Mouse (Mus musculus) kidney, embryonic 14.5 days (tissue): ENCODE data around the gene Mmel1. TPM values are rescaled to one million over a fixed set of nuclear protein-coding genes. Genes with fewer than 3 reads are reported as not detected.

Experiments used
- ATAC-seq: fragments of 200-750 bp; cut with Nextera tagmentation; 2 replicates; pipeline ENCODE4 v1.8.0; 2017; ENCODE audit warnings: moderate number of reproducible peaks, mild to moderate bottlenecking, moderate TSS enrichment, moderate library complexity; ENCODE audit not compliant: low FRiP score, low TSS enrichment
- H3K27ac ChIP-seq: fragments of 300-500 bp; sonication (generic); 2 replicates; pipeline ENCODE4 v1.5.1; 2014; ENCODE audit warnings: low read depth, mild to moderate bottlenecking, low read length, moderate library complexity, mixed read lengths
- H3K27me3 ChIP-seq: fragments of 300-500 bp; sonication (generic); 2 replicates; pipeline ENCODE4 v1.6.1; 2014; ENCODE audit warnings: mild to moderate bottlenecking, low read length; ENCODE audit not compliant: control insufficient read depth, insufficient read depth
- H3K36me3 ChIP-seq: fragments of 300-500 bp; sonication (generic); 2 replicates; pipeline ENCODE4 v1.6.1; 2014; ENCODE audit warnings: low read length, mixed read lengths; ENCODE audit not compliant: control insufficient read depth, insufficient read depth
- H3K4me1 ChIP-seq: fragments of 300-500 bp; sonication (generic); 2 replicates; pipeline ENCODE4 v1.6.1; 2014; ENCODE audit warnings: low read length, mixed read lengths; ENCODE audit not compliant: control insufficient read depth, insufficient read depth
- H3K4me2 ChIP-seq: fragments of 300-500 bp; sonication (generic); replicated peaks from 2 replicates; pipeline ENCODE4 v1.6.1; 2014; ENCODE audit warnings: low read depth, mild to moderate bottlenecking, low read length
- H3K4me3 ChIP-seq: fragments of 300-500 bp; sonication (generic); 2 replicates; pipeline ENCODE4 v1.5.1; 2014; ENCODE audit warnings: mild to moderate bottlenecking, low read length
- H3K9ac ChIP-seq: fragments of 300-500 bp; sonication (generic); 2 replicates; pipeline ENCODE4 v1.6.1; 2014; ENCODE audit warnings: low read depth, mild to moderate bottlenecking, low read length, moderate library complexity
- H3K9me3 ChIP-seq: fragments of 300-500 bp; sonication (generic); 2 replicates; pipeline ENCODE4 v1.6.1; 2016; ENCODE audit warnings: low read length; ENCODE audit not compliant: control insufficient read depth
- WGBS: fragments of 180-500 bp; shearing (Covaris S2); extraction: QIAGEN DNeasy Blood & Tissue Kit; methylation state at CpG from one replicate; pipeline ENCODE4 v1.1.7; 2014; 5-methylcytosine and 5-hydroxymethylcytosine counted together
- polyA plus RNA-seq: library from polyadenylated mRNA; unstranded; fragments of >200 nt; fragmentation: Nextera tagmentation; extraction: Ambion mirVana; gene quantifications from 2 replicates; pipeline ENCODE4 v1.2.1, GENCODE M21; 2014

The Mmel1 gene
- polyA plus RNA-seq, 1 experiment from 2014 or later: not detected

GRCm38 (mm10) chr4:154935788-154936187, 66.4 kb downstream of the Mmel1 start:
- no peak overlapping the region for H3K27ac ChIP-seq
- no peak overlapping the region for H3K4me3 ChIP-seq
- no peaks in the 10 kb centered on the region for H3K4me1 ChIP-seq
- ATAC-seq: no peak
- no peaks in the 10 kb centered on the region for H3K36me3 ChIP-seq
- no peaks in the 10 kb centered on the region for H3K9me3 ChIP-seq
- WGBS: 75% methylated on average over 7 of the region's 7 CpGs
- H3K4me2 ChIP-seq: no peak overlapping the region
- H3K27me3 ChIP-seq: no peaks in the 10 kb centered on the region
- no peak overlapping the region for H3K9ac ChIP-seq

- Histone ChIP-seq H3K27ac (no peak overlapping the region), H3K4me2 (no peak overlapping the region), H3K9me3 (no peaks in the 10 kb centered on the region), H3K4me1 (no peaks in the 10 kb centered on the region), H3K27me3 (no peaks in the 10 kb centered on the region), H3K36me3 (no peaks in the 10 kb centered on the region), H3K9ac (no peak overlapping the region), H3K4me3 (no peak overlapping the region)
- whole genome bisulfite sequencing: 62% methylated on average over 8 of the region's 8 CpGs
- ATAC-seq: no peak
These were observed 67.3 kb downstream of the Mmel1 start for GRCm38 (mm10) chr4:154936542-154937255.

- no peaks in the 10 kb centered on the region for H3K4me1 ChIP-seq
- H3K4me2 ChIP-seq: no peak overlapping the region
- no peak overlapping the region for H3K9ac ChIP-seq
- no peak for ATAC-seq
- no peak overlapping the region for H3K4me3 ChIP-seq
- WGBS: 83% methylated on average over 1 of the region's 1 CpGs
- H3K27me3 ChIP-seq: no peaks in the 10 kb centered on the region
- H3K27ac ChIP-seq: no peak overlapping the region
- H3K9me3 ChIP-seq: no peaks in the 10 kb centered on the region
- H3K36me3 ChIP-seq: no peaks in the 10 kb centered on the region
These were observed 68.4 kb downstream of the Mmel1 start for GRCm38 (mm10) chr4:154937746-154938145.

GRCm38 (mm10) chr4:154940156-154940555, 70.8 kb downstream of the Mmel1 start:
- no peaks in the 10 kb centered on the region for H3K36me3 ChIP-seq
- H3K27me3 ChIP-seq: no peaks in the 10 kb centered on the region
- no peak overlapping the region for H3K4me3 ChIP-seq
- no peaks in the 10 kb centered on the region for H3K9me3 ChIP-seq
- H3K4me1 ChIP-seq: no peaks in the 10 kb centered on the region
- no peak overlapping the region for H3K9ac ChIP-seq
- ATAC-seq: no peak
- H3K27ac ChIP-seq: no peak overlapping the region
- WGBS: 91% methylated on average over 2 of the region's 2 CpGs
- no peak overlapping the region for H3K4me2 ChIP-seq

GRCm38 (mm10) chr4:154941831-154942230, 72.4 kb downstream of the Mmel1 start:
- Histone ChIP-seq H3K4me2 (no peak overlapping the region), H3K4me1 (no peaks in the 10 kb centered on the region), H3K27ac (no peak overlapping the region), H3K36me3 (no peaks in the 10 kb centered on the region), H3K9ac (no peak overlapping the region), H3K4me3 (no peak overlapping the region), H3K9me3 (no peaks in the 10 kb centered on the region), H3K27me3 (no peaks in the 10 kb centered on the region)
- WGBS: 82% methylated on average over 5 of the region's 5 CpGs
- no peak for ATAC-seq

- H3K4me3 ChIP-seq: no peak overlapping the region
- WGBS: 81% methylated on average over 10 of the region's 10 CpGs
- no peaks in the 10 kb centered on the region for H3K27me3 ChIP-seq
- H3K4me2 ChIP-seq: no peak overlapping the region
- no peaks in the 10 kb centered on the region for H3K9me3 ChIP-seq
- H3K9ac ChIP-seq: no peak overlapping the region
- no peaks in the 10 kb centered on the region for H3K4me1 ChIP-seq
- ATAC-seq: no peak
- no peaks in the 10 kb centered on the region for H3K36me3 ChIP-seq
- H3K27ac ChIP-seq: no peak overlapping the region
These were observed 73.4 kb downstream of the Mmel1 start for GRCm38 (mm10) chr4:154942632-154943322.

GRCm38 (mm10) chr4:154943323-154944039, 74.1 kb downstream of the Mmel1 start:
- H3K27ac ChIP-seq: no peak overlapping the region
- WGBS: 93% methylated on average over 6 of the region's 6 CpGs

GRCm38 (mm10) chr4:154944121-154944590, 74.8 kb downstream of the Mmel1 start:
- no peaks in the 10 kb centered on the region for H3K4me1 ChIP-seq
- H3K27ac ChIP-seq: no peak overlapping the region
- peaks cover 11% of the 10 kb centered on the region for H3K27me3 ChIP-seq
- H3K4me3 ChIP-seq: no peak overlapping the region
- H3K9me3 ChIP-seq: no peaks in the 10 kb centered on the region
- no peak overlapping the region for H3K9ac ChIP-seq
- H3K36me3 ChIP-seq: no peaks in the 10 kb centered on the region
- no peak overlapping the region for H3K4me2 ChIP-seq
- ATAC-seq: peak; percentile 71
- 21% methylated on average over 2 of the region's 2 CpGs for WGBS

More at GRCm38 (mm10) chr4:154943323-154944039, 74.1 kb downstream of the Mmel1 start:
- ATAC-seq: no peak
- Histone ChIP-seq H3K9ac (no peak overlapping the region), H3K36me3 (no peaks in the 10 kb centered on the region), H3K4me1 (no peaks in the 10 kb centered on the region), H3K27me3 (peaks cover 5% of the 10 kb centered on the region), H3K4me2 (no peak overlapping the region), H3K4me3 (no peak overlapping the region), H3K9me3 (no peaks in the 10 kb centered on the region)
